Mouse (Mus musculus): Measurements from ENCODE around the gene Ctnnbip1. TPM values are rescaled to one million over a fixed set of nuclear protein-coding genes. Genes with fewer than 3 reads are reported as not detected.

Ctnnbip1 gene
- polyA plus RNA-seq, 1 experiment from 2014 or later = 71.4 TPM

GRCm38 (mm10) chr4:149489415-149490240, 28.4 kb upstream of the Ctnnbip1 start:
- 96% methylated on average over 14 of the region's 14 CpGs for WGBS
- Histone ChIP-seq H3K36me3 (ENCODE audit: control insufficient read depth, insufficient read depth, low read length) (peaks cover 64% of the 10 kb centered on the region), H3K9me3 (ENCODE audit: control insufficient read depth, low read length) (no peaks in the 10 kb centered on the region), H3K9ac (ENCODE audit: low read depth, low read length) (no peak overlapping the region), H3K4me3 (ENCODE audit: low read length) (no peak overlapping the region), H3K27ac (ENCODE audit: low read depth, low read length) (no peak overlapping the region), H3K27me3 (ENCODE audit: control insufficient read depth, insufficient read depth, low read length) (no peaks in the 10 kb centered on the region), H3K4me1 (ENCODE audit: control insufficient read depth, insufficient read depth, low read length) (peaks cover 9% of the 10 kb centered on the region), H3K4me2 (replicated peaks; ENCODE audit: low read depth, low read length) (no peak overlapping the region)
- ATAC-seq (ENCODE audit: low FRiP score, low TSS enrichment) = no peak

- Histone ChIP-seq H3K36me3 (ENCODE audit: control insufficient read depth, insufficient read depth, low read length) (peaks cover 76% of the 10 kb centered on the region), H3K4me1 (ENCODE audit: control insufficient read depth, insufficient read depth, low read length) (peaks cover 6% of the 10 kb centered on the region; the same call in 1 of the 2 replicates), H3K27ac (ENCODE audit: low read depth, low read length) (no peak overlapping the region), H3K27me3 (ENCODE audit: control insufficient read depth, insufficient read depth, low read length) (no peaks in the 10 kb centered on the region), H3K9ac (ENCODE audit: low read depth, low read length) (no peak overlapping the region), H3K4me2 (replicated peaks; ENCODE audit: low read depth, low read length) (no peak overlapping the region), H3K9me3 (ENCODE audit: control insufficient read depth, low read length) (no peaks in the 10 kb centered on the region), H3K4me3 (ENCODE audit: low read length) (no peak overlapping the region)
- ATAC-seq (ENCODE audit: low FRiP score, low TSS enrichment) = no peak
- WGBS = 96% methylated on average over 3 of the region's 3 CpGs
These were observed 26.9 kb upstream of the Ctnnbip1 start for GRCm38 (mm10) chr4:149491151-149491550.

- WGBS = 81% methylated on average over 2 of the region's 2 CpGs
- no peak overlapping the region for H3K4me3 ChIP-seq (ENCODE audit: low read length)
- H3K4me2 ChIP-seq (replicated peaks; ENCODE audit: low read depth, low read length) = no peak overlapping the region
- H3K27me3 ChIP-seq (ENCODE audit: control insufficient read depth, insufficient read depth, low read length) = no peaks in the 10 kb centered on the region
- no peak for ATAC-seq (ENCODE audit: low FRiP score, low TSS enrichment)
- peaks cover 65% of the 10 kb centered on the region for H3K36me3 ChIP-seq (ENCODE audit: control insufficient read depth, insufficient read depth, low read length)
- H3K9me3 ChIP-seq (ENCODE audit: control insufficient read depth, low read length) = no peaks in the 10 kb centered on the region
- no peak overlapping the region for H3K9ac ChIP-seq (ENCODE audit: low read depth, low read length)
- H3K4me1 ChIP-seq (ENCODE audit: control insufficient read depth, insufficient read depth, low read length) = no peaks in the 10 kb centered on the region
- H3K27ac ChIP-seq (ENCODE audit: low read depth, low read length) = no peak overlapping the region
These were observed 21.4 kb upstream of the Ctnnbip1 start for GRCm38 (mm10) chr4:149496612-149497011.

GRCm38 (mm10) chr4:149498901-149499300, 19.1 kb upstream of the Ctnnbip1 start:
- Histone ChIP-seq H3K27ac (ENCODE audit: low read depth, low read length) (no peak overlapping the region), H3K4me2 (replicated peaks; ENCODE audit: low read depth, low read length) (no peak overlapping the region), H3K4me1 (ENCODE audit: control insufficient read depth, insufficient read depth, low read length) (no peaks in the 10 kb centered on the region), H3K9ac (ENCODE audit: low read depth, low read length) (no peak overlapping the region), H3K9me3 (ENCODE audit: control insufficient read depth, low read length) (no peaks in the 10 kb centered on the region), H3K4me3 (ENCODE audit: low read length) (no peak overlapping the region), H3K27me3 (ENCODE audit: control insufficient read depth, insufficient read depth, low read length) (no peaks in the 10 kb centered on the region), H3K36me3 (ENCODE audit: control insufficient read depth, insufficient read depth, low read length) (peaks cover 52% of the 10 kb centered on the region)
- ATAC-seq (ENCODE audit: low FRiP score, low TSS enrichment) = no peak
- WGBS = 96% methylated on average over 8 of the region's 8 CpGs

GRCm38 (mm10) chr4:149499790-149500189, 18.2 kb upstream of the Ctnnbip1 start:
- no peak overlapping the region for H3K4me2 ChIP-seq (replicated peaks; ENCODE audit: low read depth, low read length)
- no peaks in the 10 kb centered on the region for H3K4me1 ChIP-seq (ENCODE audit: control insufficient read depth, insufficient read depth, low read length)
- ATAC-seq (ENCODE audit: low FRiP score, low TSS enrichment) = no peak
- H3K4me3 ChIP-seq (ENCODE audit: low read length) = no peak overlapping the region
- no peaks in the 10 kb centered on the region for H3K27me3 ChIP-seq (ENCODE audit: control insufficient read depth, insufficient read depth, low read length)
- H3K27ac ChIP-seq (ENCODE audit: low read depth, low read length) = no peak overlapping the region
- no peak overlapping the region for H3K9ac ChIP-seq (ENCODE audit: low read depth, low read length)
- H3K9me3 ChIP-seq (ENCODE audit: control insufficient read depth, low read length) = no peaks in the 10 kb centered on the region
- WGBS = 90% methylated on average over 5 of the region's 5 CpGs
- H3K36me3 ChIP-seq (ENCODE audit: control insufficient read depth, insufficient read depth, low read length) = peaks cover 43% of the 10 kb centered on the region

GRCm38 (mm10) chr4:149504363-149504762, 13.7 kb upstream of the Ctnnbip1 start:
- H3K9ac ChIP-seq (ENCODE audit: low read depth, low read length) = no peak overlapping the region
- H3K27me3 ChIP-seq (ENCODE audit: control insufficient read depth, insufficient read depth, low read length) = no peaks in the 10 kb centered on the region
- no peak overlapping the region for H3K4me3 ChIP-seq (ENCODE audit: low read length)
- peaks cover 12% of the 10 kb centered on the region; the same call in 1 of the 2 replicates for H3K36me3 ChIP-seq (ENCODE audit: control insufficient read depth, insufficient read depth, low read length)
- no peak overlapping the region for H3K27ac ChIP-seq (ENCODE audit: low read depth, low read length)
- no peaks in the 10 kb centered on the region for H3K9me3 ChIP-seq (ENCODE audit: control insufficient read depth, low read length)
- H3K4me1 ChIP-seq (ENCODE audit: control insufficient read depth, insufficient read depth, low read length) = no peaks in the 10 kb centered on the region
- no peak for ATAC-seq (ENCODE audit: low FRiP score, low TSS enrichment)
- no peak overlapping the region for H3K4me2 ChIP-seq (replicated peaks; ENCODE audit: low read depth, low read length)
- 75% methylated on average over 5 of the region's 5 CpGs for WGBS

- Histone ChIP-seq H3K4me2 (replicated peaks; ENCODE audit: low read depth, low read length) (no peak overlapping the region), H3K4me1 (ENCODE audit: control insufficient read depth, insufficient read depth, low read length) (no peaks in the 10 kb centered on the region), H3K9me3 (ENCODE audit: control insufficient read depth, low read length) (no peaks in the 10 kb centered on the region), H3K4me3 (ENCODE audit: low read length) (no peak overlapping the region), H3K9ac (ENCODE audit: low read depth, low read length) (no peak overlapping the region), H3K36me3 (ENCODE audit: control insufficient read depth, insufficient read depth, low read length) (peaks cover 8% of the 10 kb centered on the region; the same call in 1 of the 2 replicates), H3K27ac (ENCODE audit: low read depth, low read length) (no peak overlapping the region), H3K27me3 (ENCODE audit: control insufficient read depth, insufficient read depth, low read length) (no peaks in the 10 kb centered on the region)
- WGBS = 50% methylated on average over 3 of the region's 3 CpGs
- ATAC-seq (ENCODE audit: low FRiP score, low TSS enrichment) = no peak
These were observed 13.2 kb upstream of the Ctnnbip1 start for GRCm38 (mm10) chr4:149504858-149505257.

GRCm38 (mm10) chr4:149505261-149505967, 12.6 kb upstream of the Ctnnbip1 start:
- 62% methylated on average over 14 of the region's 15 CpGs for WGBS
- Histone ChIP-seq H3K27me3 (ENCODE audit: control insufficient read depth, insufficient read depth, low read length) (no peaks in the 10 kb centered on the region), H3K36me3 (ENCODE audit: control insufficient read depth, insufficient read depth, low read length) (peaks cover 4% of the 10 kb centered on the region; the same call in 1 of the 2 replicates), H3K9ac (ENCODE audit: low read depth, low read length) (no peak overlapping the region), H3K4me1 (ENCODE audit: control insufficient read depth, insufficient read depth, low read length) (no peaks in the 10 kb centered on the region), H3K27ac (ENCODE audit: low read depth, low read length) (no peak overlapping the region), H3K4me2 (replicated peaks; ENCODE audit: low read depth, low read length) (no peak overlapping the region), H3K9me3 (ENCODE audit: control insufficient read depth, low read length) (no peaks in the 10 kb centered on the region), H3K4me3 (ENCODE audit: low read length) (no peak overlapping the region)
- ATAC-seq (ENCODE audit: low FRiP score, low TSS enrichment) = no peak

GRCm38 (mm10) chr4:149506904-149507303, 11.1 kb upstream of the Ctnnbip1 start:
- ATAC-seq (ENCODE audit: low FRiP score, low TSS enrichment) = no peak
- Histone ChIP-seq H3K4me1 (ENCODE audit: control insufficient read depth, insufficient read depth, low read length) (no peaks in the 10 kb centered on the region), H3K9me3 (ENCODE audit: control insufficient read depth, low read length) (no peaks in the 10 kb centered on the region), H3K36me3 (ENCODE audit: control insufficient read depth, insufficient read depth, low read length) (no peaks in the 10 kb centered on the region; the same call in 1 of the 2 replicates), H3K4me3 (ENCODE audit: low read length) (no peak overlapping the region), H3K27ac (ENCODE audit: low read depth, low read length) (no peak overlapping the region), H3K27me3 (ENCODE audit: control insufficient read depth, insufficient read depth, low read length) (no peaks in the 10 kb centered on the region), H3K9ac (ENCODE audit: low read depth, low read length) (no peak overlapping the region), H3K4me2 (replicated peaks; ENCODE audit: low read depth, low read length) (no peak overlapping the region)
- 78% methylated on average over 3 of the region's 3 CpGs for WGBS
